Mouse (Mus musculus): ENCODE data around the gene Cdkl5. TPM values are rescaled to one million over a fixed set of nuclear protein-coding genes. Genes with fewer than 3 reads are reported as not detected.
A peak's percentile ranks its signal among the peaks of the same experiment; 100 is the strongest.

Gene Cdkl5
- polyA plus RNA-seq, 1 experiment: 0.53 TPM

- Histone ChIP-seq H3K4me3 (ENCODE audit: extremely low read depth, insufficient read depth, insufficient read length) (no peak overlapping the region), H3K27ac (ENCODE audit: insufficient read depth, low read length) (no peak overlapping the region), H3K36me3 (ENCODE audit: control insufficient read depth, insufficient read depth, low read length) (no peaks in the 10 kb centered on the region), H3K27me3 (ENCODE audit: control insufficient read depth, insufficient read depth, low read length) (no peaks in the 10 kb centered on the region), H3K4me1 (ENCODE audit: control insufficient read depth, insufficient read depth, insufficient read length) (no peaks in the 10 kb centered on the region)
- no peak for TF ChIP-seq POLR2A (IDR thresholded peaks at IDR 0.05; ENCODE audit: low read depth, low read length)
- no peak for TF ChIP-seq CTCF (IDR thresholded peaks at IDR 0.05; ENCODE audit: extremely low read depth, insufficient read depth, insufficient read length, insufficient replicate concordance)
- 93% methylated on average over 6 of the region's 6 CpGs for WGBS
- DNase-seq (ENCODE audit: low read depth in 1 of 2, low spot score in 2 of 2): no peak
Measured at GRCm38 (mm10) chrX:160971991-160972545, 22.4 kb downstream of the Cdkl5 start.

DNA sequence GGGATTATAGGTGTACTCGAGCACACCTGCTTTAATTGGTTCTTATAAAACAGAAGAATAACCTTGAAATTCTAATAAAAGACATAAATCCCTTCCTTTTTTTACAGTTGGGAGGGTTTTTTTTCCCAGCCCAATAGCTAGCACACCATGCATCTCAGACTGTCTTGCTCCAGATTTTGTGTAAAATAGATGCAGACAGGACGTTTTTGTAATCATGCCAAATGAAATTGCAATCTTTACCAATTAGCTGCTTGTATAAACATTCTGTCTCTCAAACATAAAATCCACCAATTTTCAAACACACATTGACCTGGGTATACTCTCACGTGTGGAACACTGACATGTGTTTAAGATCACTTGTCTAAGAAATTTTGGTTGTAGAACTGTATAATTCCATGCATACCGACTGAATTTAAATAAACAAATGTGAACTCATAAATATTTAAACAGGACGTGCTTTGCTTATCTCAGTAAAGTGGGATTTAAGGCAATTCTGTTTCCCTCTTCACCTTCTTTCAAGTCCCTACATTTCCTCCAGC lies 35.8 kb downstream of the Cdkl5 start:
- Histone ChIP-seq H3K4me3 (ENCODE audit: extremely low read depth, insufficient read depth, insufficient read length) (no peak overlapping the region), H3K4me1 (ENCODE audit: control insufficient read depth, insufficient read depth, insufficient read length) (no peaks in the 10 kb centered on the region), H3K27me3 (ENCODE audit: control insufficient read depth, insufficient read depth, low read length) (no peaks in the 10 kb centered on the region), H3K27ac (ENCODE audit: insufficient read depth, low read length) (no peak overlapping the region), H3K36me3 (ENCODE audit: control insufficient read depth, insufficient read depth, low read length) (no peaks in the 10 kb centered on the region)
- DNase-seq (ENCODE audit: low read depth in 1 of 2, low spot score in 2 of 2): no peak
- TF ChIP-seq POLR2A (IDR thresholded peaks at IDR 0.05; ENCODE audit: low read depth, low read length) (no peak), CTCF (IDR thresholded peaks at IDR 0.05; ENCODE audit: extremely low read depth, insufficient read depth, insufficient read length, insufficient replicate concordance) (no peak)
- 74% methylated on average over 5 of the region's 5 CpGs for WGBS

DNA sequence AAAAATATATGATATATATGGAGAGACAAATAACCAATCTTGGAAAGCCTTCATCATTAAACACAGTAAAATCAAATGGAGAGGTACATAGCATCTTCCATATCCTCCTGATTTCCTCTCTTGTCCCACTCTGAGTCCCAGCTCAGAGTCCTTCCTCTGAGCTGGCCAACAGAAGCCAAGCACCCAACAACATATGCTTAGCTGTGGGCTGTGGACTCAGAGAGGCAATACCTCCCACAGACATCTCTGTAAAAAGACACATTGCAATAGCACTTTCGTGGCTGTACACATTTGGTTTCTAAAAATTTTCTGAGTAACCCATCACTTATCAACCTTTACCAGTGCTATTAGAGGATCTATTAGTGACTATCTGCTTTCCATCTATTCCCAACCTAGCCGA lies 44.9 kb downstream of the Cdkl5 start:
- WGBS: 88% methylated on average over 2 of the region's 2 CpGs
- no peak overlapping the region for H3K4me3 ChIP-seq (ENCODE audit: extremely low read depth, insufficient read depth, insufficient read length)
- H3K27me3 ChIP-seq (ENCODE audit: control insufficient read depth, insufficient read depth, low read length): no peaks in the 10 kb centered on the region
- TF ChIP-seq CTCF (IDR thresholded peaks at IDR 0.05; ENCODE audit: extremely low read depth, insufficient read depth, insufficient read length, insufficient replicate concordance): no peak
- TF ChIP-seq POLR2A (IDR thresholded peaks at IDR 0.05; ENCODE audit: low read depth, low read length): no peak
- H3K27ac ChIP-seq (ENCODE audit: insufficient read depth, low read length): no peak overlapping the region
- DNase-seq (ENCODE audit: low read depth in 1 of 2, low spot score in 2 of 2): no peak
- H3K4me1 ChIP-seq (ENCODE audit: control insufficient read depth, insufficient read depth, insufficient read length): no peaks in the 10 kb centered on the region
- no peaks in the 10 kb centered on the region for H3K36me3 ChIP-seq (ENCODE audit: control insufficient read depth, insufficient read depth, low read length)

- H3K4me3 ChIP-seq (ENCODE audit: extremely low read depth, insufficient read depth, insufficient read length): no peak overlapping the region
- H3K27me3 ChIP-seq (ENCODE audit: control insufficient read depth, insufficient read depth, low read length): no peaks in the 10 kb centered on the region
- 82% methylated on average over 4 of the region's 4 CpGs for WGBS
- no peaks in the 10 kb centered on the region for H3K4me1 ChIP-seq (ENCODE audit: control insufficient read depth, insufficient read depth, insufficient read length)
- H3K27ac ChIP-seq (ENCODE audit: insufficient read depth, low read length): no peak overlapping the region
- DNase-seq (ENCODE audit: low read depth in 1 of 2, low spot score in 2 of 2): no peak
- no peaks in the 10 kb centered on the region for H3K36me3 ChIP-seq (ENCODE audit: control insufficient read depth, insufficient read depth, low read length)
- TF ChIP-seq CTCF (IDR thresholded peaks at IDR 0.05; ENCODE audit: extremely low read depth, insufficient read depth, insufficient read length, insufficient replicate concordance) (no peak), POLR2A (IDR thresholded peaks at IDR 0.05; ENCODE audit: low read depth, low read length) (no peak)
Measured at GRCm38 (mm10) chrX:160944722-160945121, 49.8 kb downstream of the Cdkl5 start.

DNA sequence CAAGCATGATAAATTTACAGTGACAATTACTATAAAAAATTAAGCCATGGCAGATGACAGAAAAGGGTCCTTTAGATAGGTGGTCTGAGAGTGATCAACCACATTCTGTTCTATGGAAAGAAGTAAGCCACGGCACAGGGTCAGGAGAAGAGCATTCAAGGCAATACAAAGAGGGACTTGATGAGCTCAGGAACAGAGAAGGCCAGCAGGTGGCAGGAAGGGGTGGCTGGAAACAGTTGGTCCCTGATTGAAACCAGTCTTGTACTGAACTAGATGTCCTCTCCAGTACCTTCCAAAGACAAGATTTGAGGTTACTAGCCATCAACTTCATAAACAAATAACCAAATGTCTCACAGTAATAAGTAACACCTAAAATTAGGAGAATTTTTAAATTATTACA lies 59.0 kb downstream of the Cdkl5 start:
- DNase-seq (ENCODE audit: low read depth in 1 of 2, low spot score in 2 of 2): no peak
- H3K4me1 ChIP-seq (ENCODE audit: control insufficient read depth, insufficient read depth, insufficient read length): no peaks in the 10 kb centered on the region
- H3K4me3 ChIP-seq (ENCODE audit: extremely low read depth, insufficient read depth, insufficient read length): no peak overlapping the region
- H3K36me3 ChIP-seq (ENCODE audit: control insufficient read depth, insufficient read depth, low read length): no peaks in the 10 kb centered on the region
- H3K27ac ChIP-seq (ENCODE audit: insufficient read depth, low read length): no peak overlapping the region
- WGBS: 60% methylated on average over 1 of the region's 1 CpGs
- TF ChIP-seq POLR2A (IDR thresholded peaks at IDR 0.05; ENCODE audit: low read depth, low read length) (no peak), CTCF (IDR thresholded peaks at IDR 0.05; ENCODE audit: extremely low read depth, insufficient read depth, insufficient read length, insufficient replicate concordance) (peak; percentile 11; the same call in 1 of the 2 replicates)
- H3K27me3 ChIP-seq (ENCODE audit: control insufficient read depth, insufficient read depth, low read length): no peaks in the 10 kb centered on the region

DNA sequence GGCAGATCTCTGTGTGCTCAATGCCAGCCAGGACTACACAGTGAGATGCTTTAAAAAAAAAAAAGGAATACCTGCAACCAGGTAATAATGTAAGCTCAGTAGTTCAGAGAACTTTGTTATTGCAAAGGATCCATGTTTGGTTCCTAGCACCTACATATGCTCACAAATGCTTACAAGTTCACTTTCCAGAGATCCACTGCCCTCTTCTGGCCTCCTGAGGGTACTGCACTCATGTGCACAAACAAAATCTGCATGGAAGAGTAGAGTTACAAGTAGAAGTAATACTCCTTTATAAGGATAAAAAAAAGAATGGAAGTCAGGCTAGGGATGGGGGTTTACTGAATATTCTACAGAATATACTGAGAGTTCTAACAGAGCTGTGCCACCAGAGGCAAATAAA lies 63.8 kb downstream of the Cdkl5 start:
- no peaks in the 10 kb centered on the region for H3K4me1 ChIP-seq (ENCODE audit: control insufficient read depth, insufficient read depth, insufficient read length)
- DNase-seq (ENCODE audit: low read depth in 1 of 2, low spot score in 2 of 2): no peak
- no peaks in the 10 kb centered on the region for H3K36me3 ChIP-seq (ENCODE audit: control insufficient read depth, insufficient read depth, low read length)
- no peaks in the 10 kb centered on the region for H3K27me3 ChIP-seq (ENCODE audit: control insufficient read depth, insufficient read depth, low read length)
- H3K4me3 ChIP-seq (ENCODE audit: extremely low read depth, insufficient read depth, insufficient read length): no peak overlapping the region
- no peak for TF ChIP-seq CTCF (IDR thresholded peaks at IDR 0.05; ENCODE audit: extremely low read depth, insufficient read depth, insufficient read length, insufficient replicate concordance)
- no peak for TF ChIP-seq POLR2A (IDR thresholded peaks at IDR 0.05; ENCODE audit: low read depth, low read length)
- H3K27ac ChIP-seq (ENCODE audit: insufficient read depth, low read length): no peak overlapping the region

GRCm38 (mm10) chrX:160928870-160929269 lies 65.6 kb downstream of the Cdkl5 start:
- Histone ChIP-seq H3K36me3 (ENCODE audit: control insufficient read depth, insufficient read depth, low read length) (no peaks in the 10 kb centered on the region), H3K4me1 (ENCODE audit: control insufficient read depth, insufficient read depth, insufficient read length) (no peaks in the 10 kb centered on the region), H3K4me3 (ENCODE audit: extremely low read depth, insufficient read depth, insufficient read length) (no peak overlapping the region), H3K27me3 (ENCODE audit: control insufficient read depth, insufficient read depth, low read length) (no peaks in the 10 kb centered on the region), H3K27ac (ENCODE audit: insufficient read depth, low read length) (no peak overlapping the region)
- no peak for DNase-seq (ENCODE audit: low read depth in 1 of 2, low spot score in 2 of 2)
- 72% methylated on average over 1 of the region's 1 CpGs for WGBS
- TF ChIP-seq CTCF (IDR thresholded peaks at IDR 0.05; ENCODE audit: extremely low read depth, insufficient read depth, insufficient read length, insufficient replicate concordance) (no peak), POLR2A (IDR thresholded peaks at IDR 0.05; ENCODE audit: low read depth, low read length) (no peak)
